Mouse (Mus musculus) right cerebral cortex, adult 2 months (tissue): Measurements from ENCODE around the gene Pam.

Source experiments
- DNase-seq, 2 experiments: peaks; one replicate each; pipeline ENCODE4 v3.0.0; 2021 to 2022; ENCODE audit warnings: low spot score in 2 of 2

Pam gene

DNA sequence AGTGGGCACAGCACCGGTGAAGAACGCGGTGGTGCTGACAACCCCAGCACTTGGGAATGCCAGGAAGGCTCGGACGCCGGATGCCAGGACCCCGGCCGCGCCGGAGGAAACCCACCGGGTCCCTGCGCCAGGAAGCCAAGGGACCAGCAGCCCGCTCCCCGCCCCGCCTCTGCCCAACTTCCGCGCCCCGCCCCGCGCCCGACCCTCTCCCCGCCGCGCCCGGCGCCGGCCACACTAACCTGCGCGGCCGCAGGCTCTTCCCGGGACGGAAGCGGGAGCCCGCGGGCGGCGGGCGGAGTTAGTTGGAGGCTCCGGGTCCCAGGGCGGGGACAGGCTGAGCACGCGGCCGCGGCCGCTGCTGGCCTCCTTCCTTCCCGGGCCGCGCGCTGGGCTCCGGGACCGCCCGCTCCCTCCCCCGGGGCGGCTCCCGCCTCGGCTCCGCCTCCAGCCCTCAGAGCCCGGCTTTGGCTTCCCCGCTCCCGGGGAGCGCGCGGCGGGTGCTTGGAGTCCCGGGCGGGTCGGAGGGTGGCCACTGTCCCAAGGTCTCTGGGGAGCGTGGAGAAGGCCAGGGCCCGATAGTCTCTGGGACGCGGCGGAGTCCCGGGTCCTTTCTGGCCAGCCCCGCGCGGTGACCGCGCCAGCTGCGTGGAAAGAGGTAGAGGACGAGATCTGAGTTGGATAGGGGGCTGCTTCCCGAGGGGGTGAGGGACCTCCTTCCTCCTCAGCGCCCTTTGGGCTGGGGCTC, at the start of gene Pam:
Gene Pam, minus strand, starts transcription at position 401 of the 745 bp plus-strand sequence.
- DNase-seq, result peak; percentile 63 to 68

DNA sequence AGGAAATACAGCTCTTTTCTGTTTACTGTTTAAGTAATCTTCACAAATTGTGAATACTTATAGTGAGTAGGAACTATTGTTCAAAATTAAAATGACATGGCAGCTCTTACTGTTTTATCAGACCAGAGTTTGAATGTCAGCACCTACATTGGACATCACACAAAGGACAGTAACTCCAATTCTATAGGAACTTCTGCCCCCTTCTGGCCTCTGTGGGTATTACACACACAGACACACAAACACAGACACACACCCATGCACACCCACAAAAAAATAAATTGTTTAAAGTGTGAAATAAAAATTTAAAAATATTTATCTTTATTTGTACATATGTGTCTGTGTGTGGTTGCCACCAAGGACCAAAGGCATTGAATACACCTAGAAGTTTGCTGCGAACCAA, 49.4 kb upstream of the Pam start:
- no peak for DNase-seq

DNA sequence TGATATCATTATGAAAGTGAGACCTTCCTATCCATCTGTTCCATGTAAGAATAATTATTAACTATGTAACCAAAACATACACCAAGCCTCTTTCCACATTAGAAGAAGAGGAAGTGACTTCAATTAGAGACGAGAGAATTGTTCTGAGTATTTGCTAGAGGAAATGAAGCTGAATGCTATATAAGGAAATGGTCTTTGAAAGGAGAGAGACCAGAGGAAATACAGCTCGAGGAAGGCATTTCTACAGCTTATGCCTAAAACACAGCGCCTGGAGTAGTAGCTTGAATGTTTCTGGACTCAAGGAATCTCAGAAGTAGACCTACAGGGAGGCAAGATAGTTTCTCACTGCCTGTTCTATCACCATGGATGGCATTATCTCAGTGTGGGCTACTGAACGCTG, 35.8 kb upstream of the Pam start:
- no peak for DNase-seq

DNA sequence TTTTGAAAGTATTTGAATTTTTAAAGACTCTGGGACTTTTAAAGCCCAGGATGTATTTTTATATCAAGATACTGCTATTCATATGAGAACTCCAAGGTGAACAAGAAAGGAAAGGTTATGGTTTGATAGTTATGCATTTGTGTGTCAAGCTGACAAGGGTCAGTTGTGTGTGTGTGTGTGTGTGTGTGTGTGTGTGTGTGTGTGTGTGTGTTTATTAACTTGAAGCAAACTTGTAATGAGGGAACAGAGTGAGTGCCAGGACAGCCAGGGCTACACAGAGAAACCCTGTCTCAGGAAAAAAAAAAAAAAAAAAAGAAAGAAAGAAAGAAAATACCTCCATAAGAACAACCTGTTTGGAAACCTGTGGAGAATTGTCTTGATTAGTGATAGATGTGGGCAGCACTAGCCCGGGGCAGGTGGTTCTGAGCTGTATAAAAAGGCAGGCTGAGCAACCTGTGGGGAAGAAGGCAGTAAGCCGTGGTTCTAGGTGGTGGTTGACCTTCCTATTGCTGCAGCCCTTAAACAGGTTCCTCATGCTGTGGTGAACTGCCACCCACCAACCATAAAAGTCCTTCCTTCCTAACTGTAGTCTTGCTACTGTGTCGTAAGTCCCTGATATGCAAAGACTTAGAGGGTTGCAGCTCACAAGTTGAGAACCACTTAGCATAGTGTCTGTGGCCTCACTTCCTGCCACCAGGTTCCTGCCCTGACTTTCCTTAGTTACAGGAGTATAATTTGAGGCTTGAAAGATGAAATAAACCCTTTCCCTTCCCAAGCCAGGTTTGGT, 34.3 kb upstream of the Pam start:
- DNase-seq, result no peak

DNA sequence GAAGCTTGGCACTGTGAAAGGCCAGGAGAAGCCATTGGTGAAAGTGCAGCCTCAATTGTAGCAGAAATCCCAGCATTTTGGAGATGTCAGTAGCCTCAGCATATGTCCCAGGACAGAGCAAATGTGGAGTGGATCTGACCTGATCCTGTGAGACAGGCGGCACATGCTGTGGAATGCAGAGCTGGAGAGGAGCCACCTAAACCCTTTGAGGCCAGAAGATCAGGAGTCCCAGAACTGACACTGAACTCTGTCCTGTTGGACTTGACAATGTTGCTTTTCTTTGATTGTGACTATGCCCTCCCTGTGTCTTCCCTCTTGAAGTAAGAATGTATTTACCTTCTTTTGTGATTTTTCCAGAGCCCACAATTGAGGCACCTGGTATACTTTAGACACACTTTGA, 33.7 kb upstream of the Pam start:
- DNase-seq, result no peak

DNA sequence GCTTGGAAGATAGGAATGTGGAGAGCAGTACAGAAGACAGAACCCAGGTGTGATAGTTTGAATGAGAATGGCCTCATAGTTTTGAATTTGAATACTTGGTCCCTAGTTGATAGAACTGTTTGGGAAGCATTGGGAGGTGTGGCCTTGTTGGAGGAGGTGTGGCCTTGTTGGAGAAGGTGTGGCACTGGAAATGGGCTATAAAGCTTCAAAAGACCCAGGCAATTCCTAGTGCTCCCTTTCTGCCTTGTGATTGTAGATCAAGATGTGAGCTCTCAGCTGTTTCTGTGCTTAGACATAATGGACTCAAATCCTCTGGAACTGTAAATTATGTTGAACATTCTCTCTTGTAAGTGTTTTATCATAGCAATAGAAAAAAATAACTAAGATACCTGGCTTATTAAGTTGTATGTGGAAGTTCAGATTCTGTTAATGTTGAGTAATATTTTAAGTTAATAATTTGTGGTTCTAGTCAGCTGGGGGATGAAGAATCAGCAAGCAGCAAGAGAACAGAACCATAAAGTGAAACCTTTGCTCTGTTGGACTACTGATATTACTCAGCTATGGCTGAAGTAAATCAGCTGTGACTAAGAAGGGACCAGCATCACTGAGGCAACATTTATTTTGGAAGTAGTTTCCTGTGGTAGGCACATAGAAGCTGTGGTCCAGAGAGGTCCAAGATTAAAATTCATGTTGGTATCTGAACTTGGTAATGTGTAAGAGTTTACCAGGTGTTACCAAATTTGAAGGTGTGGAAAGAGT, 33.1 kb upstream of the Pam start:
- DNase-seq, result no peak

DNA sequence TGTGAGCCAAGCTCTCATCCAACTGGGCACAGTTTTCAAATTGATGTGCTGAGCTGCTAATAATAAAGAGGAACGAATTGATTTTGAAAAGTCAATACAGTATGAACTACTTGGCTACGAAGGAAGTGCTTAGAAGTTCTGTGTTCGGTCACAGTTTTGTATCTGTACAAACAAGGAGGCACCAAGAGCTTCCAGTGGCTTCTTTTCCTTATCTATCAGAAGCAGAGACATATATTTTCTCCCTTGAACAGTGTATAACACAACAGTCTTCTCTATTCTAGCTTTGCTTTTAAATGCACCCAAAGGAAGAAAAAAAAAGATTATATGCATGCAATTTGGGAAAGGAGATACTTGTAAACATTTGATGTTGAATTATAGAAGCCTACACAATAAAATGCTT, 30.8 kb upstream of the Pam start:
- DNase-seq, result no peak

DNA sequence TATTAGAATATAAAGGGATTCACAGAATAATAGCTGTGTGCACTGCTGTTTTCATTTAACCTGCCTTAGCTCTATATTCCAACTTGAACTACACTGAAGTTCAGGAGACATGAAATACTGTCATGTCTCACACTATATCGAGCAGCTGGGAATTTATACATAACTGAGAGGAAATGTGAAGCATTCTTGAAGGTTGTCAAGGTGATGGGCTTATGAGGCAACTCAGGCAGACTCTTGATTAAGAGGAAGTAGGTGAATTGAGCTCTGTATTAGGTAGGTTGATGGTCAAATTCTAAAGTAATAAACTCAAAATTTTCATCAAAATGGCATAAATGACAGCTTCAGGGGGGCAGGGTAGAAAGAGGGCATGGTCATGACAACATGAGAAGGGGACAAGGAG, 29.3 kb upstream of the Pam start:
- DNase-seq, result no peak

DNA sequence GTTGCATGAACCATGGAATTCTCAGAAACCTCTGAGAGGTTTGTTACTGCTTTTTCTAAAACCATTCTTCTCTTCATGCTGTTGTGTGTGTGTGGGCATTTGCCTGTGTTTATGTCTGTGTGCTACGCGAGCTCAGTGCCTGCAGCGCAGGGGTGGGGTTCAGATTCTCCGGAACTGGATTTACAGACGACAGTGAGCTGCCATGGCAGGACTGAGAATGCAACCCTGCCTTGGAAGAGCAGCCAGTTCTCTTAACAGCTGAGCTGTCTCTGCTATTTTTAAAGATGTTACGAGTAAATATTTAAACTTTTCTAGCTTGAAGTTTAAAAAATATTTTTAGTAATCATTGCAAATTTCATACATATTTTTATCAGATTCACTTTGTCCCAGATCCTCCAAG, 24.1 kb upstream of the Pam start:
- DNase-seq, result peak in 1 of 2 experiments; percentile 12

DNA sequence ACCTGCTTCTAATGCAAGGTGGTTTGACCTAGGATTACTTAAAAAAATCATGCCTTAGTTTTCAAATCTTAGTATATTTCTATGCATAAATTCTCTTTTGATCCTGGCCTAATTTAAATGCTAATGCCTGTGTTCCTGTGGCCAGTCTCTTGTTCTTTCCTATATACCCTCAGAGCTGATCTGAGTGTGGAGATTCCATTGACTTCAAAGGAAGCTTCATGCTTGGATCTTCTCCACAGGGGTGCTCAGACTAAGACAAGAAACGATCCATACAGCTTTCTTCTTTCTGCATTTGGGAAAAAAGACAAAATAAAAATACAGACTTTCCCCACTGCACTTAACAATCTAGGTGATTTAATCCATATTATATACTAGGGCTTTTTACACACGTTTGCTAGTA, 12.2 kb upstream of the Pam start:
- no peak for DNase-seq

DNA sequence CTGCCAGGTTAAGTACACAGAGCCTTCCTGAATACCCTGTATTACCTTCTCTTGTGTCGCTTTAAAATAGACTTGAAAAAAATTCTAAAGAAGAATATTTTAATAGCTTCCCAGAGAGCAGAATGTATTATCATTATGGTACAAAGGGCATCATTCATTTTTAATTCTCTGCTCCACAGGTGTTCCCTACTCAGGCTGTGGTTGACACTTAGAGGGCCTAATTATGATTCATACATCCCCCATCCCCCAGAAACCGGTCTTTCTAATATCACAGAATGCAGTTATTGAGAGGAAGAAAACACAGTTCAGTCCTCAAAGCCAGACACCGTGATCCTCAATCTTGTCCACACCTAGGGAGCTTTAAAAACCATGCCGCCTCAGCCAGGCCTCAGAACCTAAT, 4.0 kb upstream of the Pam start:
- no peak for DNase-seq

DNA sequence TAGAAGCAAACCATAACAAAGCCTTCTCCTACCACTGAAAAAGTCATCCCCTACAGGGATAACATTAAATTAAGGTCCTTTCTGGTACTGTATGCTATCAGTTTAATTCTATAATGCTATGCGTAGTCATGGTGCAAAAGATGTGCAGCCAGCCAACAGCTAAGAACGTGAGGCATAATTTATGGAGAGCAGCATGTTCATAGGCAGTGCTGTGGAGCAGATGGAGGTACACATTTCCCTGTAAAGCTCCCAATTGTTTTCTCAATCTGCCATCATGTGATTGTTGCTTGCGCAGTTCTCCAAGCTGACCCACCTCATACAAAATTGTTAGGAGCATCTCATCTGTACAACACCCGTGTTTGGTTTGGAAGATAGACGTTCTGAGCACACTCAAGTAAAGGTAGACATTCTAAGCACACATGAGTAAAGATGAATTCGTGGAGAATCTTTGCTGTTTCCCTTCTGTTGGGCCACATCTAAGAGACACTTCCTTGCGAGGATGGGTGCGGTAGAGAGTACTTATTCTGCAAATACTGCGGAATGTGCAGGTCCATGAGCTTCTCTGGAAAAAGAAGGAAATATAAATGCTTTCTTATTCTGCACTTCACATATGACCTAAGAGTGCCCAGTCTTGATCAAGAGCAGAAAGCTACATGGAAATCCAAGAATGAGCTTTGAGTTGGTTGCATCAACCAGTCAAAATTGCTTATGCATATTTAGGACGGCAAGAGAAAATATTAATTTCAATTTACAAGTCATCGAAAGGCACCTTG, 2.7 kb upstream of the Pam start:
- DNase-seq, result no peak

DNA sequence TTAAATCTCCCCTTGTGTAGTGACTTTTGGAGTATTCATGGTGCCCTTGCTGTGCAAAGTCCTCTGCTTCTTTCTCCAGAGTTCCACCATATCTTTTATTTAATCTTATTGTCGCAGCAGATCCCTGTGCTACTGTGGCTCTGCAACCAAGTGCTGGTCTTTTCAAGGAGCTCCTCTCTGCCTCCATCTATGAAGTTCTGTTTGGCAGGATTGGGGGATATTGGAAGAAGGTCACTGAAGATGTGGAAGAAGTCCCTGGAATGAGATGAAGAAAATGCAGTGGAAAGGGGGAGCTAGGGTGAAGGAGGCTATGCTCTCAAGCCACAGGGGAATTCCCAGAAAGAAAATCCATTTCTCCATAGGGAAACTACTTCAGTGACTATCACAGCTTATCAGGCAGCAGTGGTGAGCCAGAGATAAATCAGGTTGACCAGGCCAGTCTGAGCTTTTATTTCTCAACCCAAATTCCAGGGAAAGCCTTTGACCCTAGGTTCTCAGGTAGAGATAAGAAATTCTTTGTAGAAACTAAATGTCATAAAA, 1.0 kb upstream of the Pam start:
- DNase-seq, result no peak

DNA sequence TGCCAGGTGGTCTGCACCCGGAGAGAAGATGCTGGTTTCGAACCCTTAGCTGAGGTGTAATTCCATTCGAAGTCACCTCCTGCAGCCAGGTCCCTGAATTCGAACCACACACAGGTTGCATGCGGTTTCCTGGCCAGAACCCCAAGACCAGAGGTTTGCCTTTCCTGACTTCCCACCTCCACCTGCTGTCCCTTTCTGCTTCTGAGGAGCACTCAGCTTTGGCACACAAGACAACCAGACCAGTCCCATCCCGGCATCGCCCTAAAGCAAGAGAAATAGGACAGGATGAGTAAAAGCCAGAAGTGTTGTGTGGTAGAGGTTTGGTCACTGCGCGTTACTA, 515 bp upstream of the Pam start:
- DNase-seq, result no peak

DNA sequence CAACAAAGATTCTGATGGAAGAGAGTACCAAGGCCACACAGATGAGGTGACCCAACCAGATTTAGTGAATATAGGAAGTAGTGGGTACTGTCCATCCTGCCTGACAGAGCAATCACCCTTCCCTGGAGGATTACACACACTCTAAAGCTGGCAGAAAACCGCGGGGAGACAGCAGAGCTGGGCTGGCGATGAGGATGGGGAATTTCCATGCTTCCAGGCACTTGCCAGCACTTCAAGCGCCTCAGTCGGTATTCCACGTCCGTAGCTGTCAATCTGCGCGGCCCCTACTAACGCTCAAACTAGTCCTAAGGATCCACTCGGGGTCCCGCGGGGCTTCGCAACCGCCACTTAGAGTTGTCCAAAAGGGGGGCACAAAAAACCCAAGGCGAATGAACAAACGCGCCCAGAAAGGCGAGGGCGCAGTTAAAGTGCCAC, 618 bp downstream of the Pam start:
- DNase-seq, result peak; percentile 40 to 64

DNA sequence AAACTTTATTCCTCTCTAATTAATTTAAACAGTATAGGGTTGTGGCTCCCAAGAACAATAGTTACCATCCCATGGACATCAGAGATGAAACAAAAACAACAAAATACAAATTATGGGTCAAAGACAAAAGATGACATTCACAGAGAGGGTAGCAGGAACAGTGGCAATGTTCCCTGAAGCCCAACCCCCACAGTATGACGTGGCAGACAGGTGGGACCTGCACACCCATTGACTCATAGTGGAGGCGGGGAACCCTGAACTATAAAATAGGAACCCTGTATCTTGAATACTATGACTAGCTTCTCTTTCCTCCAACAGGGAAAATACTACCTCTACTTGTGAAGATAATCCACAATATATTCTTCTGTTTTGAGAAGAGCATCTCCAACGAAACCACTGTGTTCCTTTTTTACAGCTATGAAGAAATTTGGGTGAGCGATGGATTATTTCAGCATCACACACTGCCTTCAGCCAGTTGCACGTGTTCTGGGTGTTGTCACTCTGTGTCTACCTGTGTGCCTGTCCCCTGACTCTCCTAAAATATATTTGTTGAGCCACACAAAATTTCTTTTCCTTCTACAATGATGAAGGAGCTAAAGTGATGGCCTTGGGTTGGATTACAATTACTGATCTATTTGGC, 6.0 kb downstream of the Pam start:
- DNase-seq, result no peak

DNA sequence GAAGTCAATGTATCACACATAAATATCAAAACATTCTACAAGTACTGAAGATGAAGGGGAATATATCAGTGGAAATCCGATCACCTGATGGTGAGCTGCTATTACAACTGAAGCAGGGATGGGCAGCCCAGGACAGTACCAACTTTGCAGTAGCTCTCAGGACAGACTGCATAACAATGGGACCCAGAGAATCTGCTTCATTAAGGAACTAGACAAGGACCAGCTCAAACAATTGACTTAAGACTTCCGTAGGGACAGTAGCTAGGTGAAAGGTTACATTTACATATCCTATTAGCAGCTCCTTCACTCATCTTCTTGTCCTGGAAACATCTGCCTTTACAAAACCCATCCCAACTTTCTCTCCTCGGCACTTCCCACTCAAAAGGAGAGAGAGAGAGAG, 9.0 kb downstream of the Pam start:
- DNase-seq, result no peak

DNA sequence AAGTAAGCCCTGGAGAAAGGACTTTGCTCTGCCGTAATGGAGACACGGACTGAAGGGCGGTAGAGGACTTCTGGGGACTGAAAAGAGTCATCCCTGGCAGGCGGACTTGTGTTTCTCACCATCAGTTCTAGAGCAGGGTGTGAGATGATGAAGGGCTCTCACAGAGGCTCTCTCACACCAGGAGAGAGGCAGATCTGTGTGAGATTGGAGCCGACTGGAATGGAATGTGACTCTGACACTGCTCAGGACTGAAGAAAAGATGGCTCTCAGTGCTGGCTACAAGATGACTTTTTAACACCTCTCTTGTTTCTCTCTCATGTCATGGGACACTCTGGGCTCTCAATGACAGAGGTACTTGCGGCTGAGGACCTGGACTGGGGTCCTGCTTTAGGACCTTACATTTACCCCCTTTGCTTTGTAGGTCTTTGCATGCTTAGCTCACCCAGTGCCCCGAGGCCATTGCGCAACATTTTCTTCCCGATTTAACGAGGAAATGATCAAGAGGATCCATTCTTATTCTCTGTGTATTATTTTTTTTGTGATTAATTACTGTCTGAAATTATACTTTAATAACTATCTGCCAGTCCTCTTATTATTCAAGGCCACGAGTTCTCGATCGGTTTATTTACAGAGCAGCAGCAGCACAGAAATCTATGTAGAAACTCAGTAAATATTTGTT, 10.7 kb downstream of the Pam start:
- DNase-seq, result no peak

DNA sequence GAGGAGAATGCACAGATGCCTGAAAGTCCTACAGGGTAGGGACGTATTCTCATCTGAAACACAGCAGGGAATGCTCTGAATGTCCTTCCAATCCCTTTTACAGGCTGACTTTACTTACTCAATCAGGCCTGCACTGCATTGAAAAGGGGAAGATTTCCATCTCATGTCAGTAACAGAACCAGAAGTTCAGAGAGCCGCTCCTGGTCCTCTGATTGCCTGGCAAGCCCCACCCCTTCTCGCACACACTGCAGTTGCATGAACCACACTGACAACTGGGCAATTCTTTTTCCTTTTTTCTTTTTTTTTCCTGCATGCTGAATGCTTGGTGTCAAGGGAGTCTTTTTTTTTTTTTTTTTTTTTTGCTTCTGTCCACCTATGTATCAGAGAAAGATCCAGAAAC, 11.9 kb downstream of the Pam start:
- no peak for DNase-seq

DNA sequence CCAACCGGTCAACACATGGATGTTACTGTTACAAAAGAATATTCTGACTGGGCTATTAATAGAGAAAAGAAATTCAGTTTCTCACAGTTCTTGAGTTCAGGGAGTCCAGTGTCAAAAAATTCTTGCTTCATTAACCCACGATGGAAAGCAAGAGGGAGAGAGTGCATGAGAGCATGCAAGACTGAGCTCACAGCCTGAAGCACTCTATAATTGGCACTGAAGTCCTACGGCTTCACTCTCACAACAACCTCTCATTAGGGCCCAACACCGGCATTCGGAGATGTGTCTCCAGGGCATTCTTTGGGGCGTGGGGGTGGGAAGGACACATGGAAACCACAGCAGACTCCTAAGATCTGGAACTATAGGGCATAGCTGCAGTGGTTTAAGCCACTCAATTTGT, 12.5 kb downstream of the Pam start:
- no peak for DNase-seq

DNA sequence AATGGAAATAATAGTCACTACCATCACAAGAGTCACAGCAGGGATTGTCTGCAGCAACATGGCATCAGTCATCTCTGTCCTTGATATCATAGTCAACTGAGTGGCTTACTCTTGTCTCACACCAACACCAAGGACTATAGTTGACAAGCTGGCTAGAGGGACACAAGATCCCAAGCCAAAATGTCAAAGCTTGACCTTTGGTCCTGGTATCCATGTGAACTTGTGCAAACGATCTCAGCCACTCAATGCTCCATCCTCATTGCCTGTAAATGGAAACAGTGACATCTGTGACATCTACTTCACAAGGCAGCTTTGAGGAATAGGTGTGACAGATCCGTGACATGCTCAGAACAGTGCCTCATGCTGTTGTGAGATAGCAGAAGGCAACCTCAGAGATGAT, 15.0 kb downstream of the Pam start:
- DNase-seq, result no peak
